9 mouse cellular contexts compared by ENCODE assay signal in the genomic region with DNA sequence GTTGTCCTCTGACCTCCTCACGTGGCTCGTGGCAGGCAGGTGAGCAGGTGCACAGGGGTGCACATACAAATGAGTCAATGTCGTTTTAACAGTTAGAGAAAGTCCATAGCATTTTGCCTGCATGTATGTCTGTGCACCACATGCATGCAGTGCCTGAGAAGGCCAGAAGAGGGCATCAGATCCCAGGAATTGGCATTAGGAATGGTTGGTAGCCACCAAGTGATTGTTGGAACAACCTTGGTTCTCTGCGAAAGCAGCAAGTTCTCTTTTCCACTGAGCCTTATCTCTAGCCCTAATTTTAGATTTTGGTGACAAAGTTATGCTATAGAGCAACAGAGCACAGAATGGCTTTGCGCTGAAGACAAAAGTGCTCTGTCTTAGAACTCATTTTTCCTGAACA. TPM values are rescaled to one million over a fixed set of nuclear protein-coding genes. Genes with fewer than 3 reads are reported as not detected.
A peak's percentile ranks its signal among the peaks of the same experiment; 100 is the strongest.
DNase-seq lines count a peak whose midpoint lies in the region; ATAC-seq and TF ChIP-seq lines count a peak whose summit lies in the region.
"Had no signal": no experiment of that assay in that cellular context is flagged by ENCODE, and none has a peak within 500 bp of the region (broad histone marks: within the 10 kb centered on the region; RNA-seq: fewer than 3 reads in every experiment).

No protein-coding gene starts in this region.

- in situ Hi-C loops in CH12.LX (cut with MboI; ENCODE audit: low pct_ligation_motif_present, low pct_unique_long_range_greater_than_20kb, low sequenced_read_pairs): no loop called here

- H3K4me2 ChIP-seq in forebrain, embryonic 12.5 days: no peak overlapping the region
- H3K4me2 ChIP-seq in CH12.LX (ENCODE audit: insufficient read depth, low read depth, poor library complexity, severe bottlenecking): no peak overlapping the region

- no peak overlapping the region for H3K4me3 ChIP-seq in forebrain, embryonic 10.5 days
- H3K4me3 ChIP-seq in forebrain, embryonic 12.5 days (replicated peaks): no peak overlapping the region
- no peak overlapping the region for H3K4me3 ChIP-seq in CH12.LX (replicated peaks in 1 of 3; ENCODE audit: low read depth in 2 of 3, low read length in 2 of 3, poor library complexity in 1 of 3)
- no peak overlapping the region for H3K4me3 ChIP-seq in thymus, adult 2 months (ENCODE audit: control insufficient read depth, insufficient read depth, low read length)

- no peaks in the 10 kb centered on the region for H3K9me3 ChIP-seq in forebrain, embryonic 10.5 days
- no peaks in the 10 kb centered on the region for H3K9me3 ChIP-seq in forebrain, embryonic 12.5 days
- H3K9me3 ChIP-seq in CH12.LX (replicated peaks; ENCODE audit: low read length): no peaks in the 10 kb centered on the region

- DNase-seq in forebrain, embryonic 10.5 days (ENCODE audit: extremely low spot score, low spot score): peak; percentile 64
- DNase-seq in CH12.LX (ENCODE audit: extremely low read depth): peak; percentile 58
- peak; percentile 27 for DNase-seq in c-Kit-positive CD71-positive TER-119-negative erythroid progenitor cells, embryonic 14.5 days (ENCODE audit: low read depth)
- peak; percentile 57 for DNase-seq in gastrocnemius, postnatal 14 days
- DNase-seq in layer of hippocampus, postnatal 10 days (ENCODE audit: low spot score in 2 of 2): peak; percentile 80 to 82
- peak; percentile 62 for DNase-seq in mesoderm, embryonic 11.5 days (ENCODE audit: low read depth, low spot score)
- DNase-seq in thymus, adult 2 months: peak; percentile 58

- H3K9ac ChIP-seq in forebrain, embryonic 12.5 days: no peak overlapping the region
- no peak overlapping the region for H3K9ac ChIP-seq in CH12.LX (ENCODE audit: insufficient read depth, low read depth)

- WGBS in forebrain, embryonic 10.5 days: 77% methylated on average over 5 of the region's 5 CpGs
- 72% methylated on average over 5 of the region's 5 CpGs for WGBS in forebrain, embryonic 12.5 days
- 88% methylated on average over 5 of the region's 5 CpGs for WGBS in thymus, adult 2 months

- TF ChIP-seq RAD21 in CH12.LX (IDR thresholded peaks at IDR 0.05; ENCODE audit: low read depth, low read length): peak; percentile 75

- intact Hi-C loops in gastrocnemius, postnatal 14 days (cut with DNase I; ENCODE audit: low total_unique reads): loop anchor here (5.0 kb wide), 2 partner anchors 188 to 303 kb away; no protein-coding TSS in a partner anchor

- no peak overlapping the region for H3K27ac ChIP-seq in forebrain, embryonic 10.5 days
- H3K27ac ChIP-seq in forebrain, embryonic 12.5 days: no peak overlapping the region
- H3K27ac ChIP-seq in CH12.LX (ENCODE audit: insufficient read depth, low read depth): no peak overlapping the region
- H3K27ac ChIP-seq in thymus, adult 2 months (ENCODE audit: control insufficient read depth, insufficient read depth, low read length): no peak overlapping the region
- H3K27ac ChIP-seq: macrophage had no signal

- TF ChIP-seq POLR2A in CH12.LX (IDR thresholded peaks at IDR 0.05; ENCODE audit: low read depth, low read length): no peak
- no peak for TF ChIP-seq POLR2A in thymus, adult 2 months (IDR thresholded peaks at IDR 0.05; ENCODE audit: control insufficient read depth, extremely low read depth, insufficient read depth, low read length, poor library complexity)

- no peaks in the 10 kb centered on the region for H3K27me3 ChIP-seq in forebrain, embryonic 10.5 days (ENCODE audit: poor library complexity, severe bottlenecking)
- H3K27me3 ChIP-seq in forebrain, embryonic 12.5 days: no peaks in the 10 kb centered on the region
- no peaks in the 10 kb centered on the region for H3K27me3 ChIP-seq in CH12.LX (replicated peaks)
- no peaks in the 10 kb centered on the region for H3K27me3 ChIP-seq in thymus, adult 2 months (ENCODE audit: control insufficient read depth, insufficient read depth, low read length)

- ATAC-seq in forebrain, embryonic 12.5 days (ENCODE audit: low FRiP score): no peak

- TF ChIP-seq CTCF in CH12.LX (conservative IDR thresholded peaks at IDR 0.05 in 1 of 2, IDR thresholded peaks at IDR 0.05 in 1 of 2; ENCODE audit: low read depth in 2 of 2, low read length in 2 of 2): peak; percentile 74 to 84
- TF ChIP-seq CTCF in thymus, adult 2 months (IDR thresholded peaks at IDR 0.05; ENCODE audit: borderline replicate concordance, control insufficient read depth, extremely low read depth, insufficient read depth, low read length, poor library complexity): peak; percentile 16; the same call in 1 of the 2 replicates

- no peaks in the 10 kb centered on the region for H3K4me1 ChIP-seq in forebrain, embryonic 10.5 days
- H3K4me1 ChIP-seq in forebrain, embryonic 12.5 days: no peaks in the 10 kb centered on the region
- peaks cover 0 to 16% of the 10 kb centered on the region in 2 experiments; a peak in 2 of 4 replicates for H3K4me1 ChIP-seq in CH12.LX (ENCODE audit: control insufficient read depth in 1 of 2, insufficient read depth in 2 of 2)
- H3K4me1 ChIP-seq in thymus, adult 2 months (replicated peaks; ENCODE audit: control insufficient read depth, insufficient read depth, low read length): no peaks in the 10 kb centered on the region

- H3K36me3 ChIP-seq in forebrain, embryonic 10.5 days (replicated peaks): peaks cover 83% of the 10 kb centered on the region
- H3K36me3 ChIP-seq in forebrain, embryonic 12.5 days (replicated peaks): peaks cover 42% of the 10 kb centered on the region
- H3K36me3 ChIP-seq in CH12.LX (replicated peaks in 1 of 2; ENCODE audit: control insufficient read depth in 1 of 2, insufficient read depth in 1 of 2, low read length in 1 of 2): peaks cover 23 to 84% of the 10 kb centered on the region in 2 experiments
- peaks cover 6% of the 10 kb centered on the region for H3K36me3 ChIP-seq in thymus, adult 2 months (ENCODE audit: control insufficient read depth, insufficient read depth, low read length)

- H3K79me2 ChIP-seq in CH12.LX (replicated peaks; ENCODE audit: control insufficient read depth, extremely low read depth, insufficient read depth, poor library complexity, severe bottlenecking): no peaks in the 10 kb centered on the region

- TF ChIP-seq EP300 in CH12.LX (IDR thresholded peaks at IDR 0.05; ENCODE audit: low read length): no peak

- dilution Hi-C loops in CH12.LX (cut with MboI; ENCODE audit: extremely low pct_ligation_motif_present, extremely low pct_unique_long_range_greater_than_20kb, low sequenced_read_pairs): no loop called here

TF ChIP-seq in CH12.LX, 34 proteins besides CTCF, POLR2A, EP300 and RAD21:
- TF ChIP-seq E2F4 (IDR thresholded peaks at IDR 0.05; ENCODE audit: insufficient replicate concordance, low read depth, low read length) (no peak), SMC3 (IDR thresholded peaks at IDR 0.05; ENCODE audit: low read depth, low read length) (peak; percentile 61)

RNA-seq across cellular contexts. Expression of a gene that starts 16.7 kb away (rescaled TPM):
- 14.9 and 15.0 TPM in 2 replicates for polyA plus RNA-seq in forebrain, embryonic 10.5 days (2016; fragmentation: Nextera tagmentation; extraction: Ambion mirVana)
- polyA plus RNA-seq in forebrain, embryonic 12.5 days (2016; fragmentation: Nextera tagmentation; extraction: Ambion mirVana): 8.8 and 9.9 TPM in 2 replicates
- total RNA-seq in CH12.LX (2012; rRNA removed) (4.3 and 4.5 TPM in 2 replicates), CH12.LX (2014; rRNA removed) (2.1 and 2.9 TPM in 2 replicates)
- polyA plus RNA-seq in CH12.LX (2012; ENCODE audit: insufficient read length, low read depth): 5.6 and 6.4 TPM in 2 replicates
- total RNA-seq in gastrocnemius, postnatal 14 days (2021): 1 to 10 TPM; 8.0 to 8.1 TPM
- 1 to 10 TPM; 7.5 to 8.1 TPM for total RNA-seq in layer of hippocampus, postnatal 10 days (2021)
- polyA plus RNA-seq in thymus, adult 2 months (2012; rRNA removed): 6.4 and 6.9 TPM in 2 replicates

Comparison
In these comparisons a context has a peak if more than half of its experiments do, and no peak if none do; other contexts are left out.
1. DNase-seq: peak in every context shown above with its lines; median percentile 81 in layer of hippocampus, postnatal 10 days; 64 in forebrain, embryonic 10.5 days; 62 in mesoderm, embryonic 11.5 days; 58 in CH12.LX; 58 in thymus, adult 2 months; 57 in gastrocnemius, postnatal 14 days; 27 in c-Kit-positive CD71-positive TER-119-negative erythroid progenitor cells, embryonic 14.5 days.